Mouse (Mus musculus) left cerebral cortex, adult 9 months (tissue): ENCODE data around the gene Fam213a.
"Not testable (repeated sequence)": the region's sequence is repeated elsewhere in the genome, so short reads cannot be mapped to it uniquely, and the experiment has no call there.

Experiments used
- DNase-seq, 2 experiments: peaks; one replicate each; pipeline ENCODE4 v3.0.0; 2022; ENCODE audit warnings: low spot score in 2 of 2

Fam213a gene

DNA sequence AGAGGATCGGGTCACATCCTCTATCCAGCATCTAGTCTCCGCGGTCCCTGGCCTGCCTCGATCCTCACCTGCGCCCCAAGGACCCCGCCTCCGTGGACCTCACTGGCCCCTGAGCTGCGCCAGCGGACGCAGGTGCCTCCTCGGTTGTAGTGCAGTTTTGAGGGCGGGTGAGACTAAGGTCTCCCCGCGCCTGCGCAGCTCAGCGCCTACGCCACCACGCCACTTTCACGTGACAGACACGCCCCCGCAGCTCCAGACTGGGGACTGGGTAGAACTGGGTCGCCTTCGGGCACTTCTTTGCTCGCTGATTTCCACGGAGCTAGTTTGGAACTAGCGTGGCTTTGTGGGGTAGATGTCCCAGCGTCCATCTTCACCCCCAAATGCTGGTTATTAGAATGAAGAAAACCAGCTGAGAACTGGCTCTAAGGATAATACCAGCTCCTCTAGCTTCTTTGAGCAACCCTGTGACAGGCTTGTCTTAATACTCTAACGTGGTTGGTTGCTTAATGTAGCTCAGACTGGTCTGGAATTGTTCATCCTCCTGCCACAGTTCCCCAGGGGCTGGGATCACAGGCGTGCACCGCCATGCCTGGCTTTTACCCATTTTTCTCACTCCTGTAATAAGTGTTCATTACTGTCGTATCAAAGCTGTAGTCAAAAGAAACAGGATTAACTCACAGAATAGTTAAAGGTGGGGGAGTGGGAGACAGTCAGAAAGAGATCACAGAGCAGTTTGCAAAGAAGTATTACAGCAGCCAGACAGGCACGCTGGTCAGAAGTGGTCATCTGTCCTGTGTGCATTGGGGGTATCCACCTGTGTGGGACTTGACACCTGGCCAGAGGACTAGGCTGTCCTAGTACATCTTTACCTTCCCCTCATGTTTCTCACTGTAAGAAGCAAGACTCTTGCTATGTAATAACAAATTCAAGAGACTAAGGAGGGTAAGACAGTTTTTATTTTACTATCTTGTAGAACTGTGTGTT, at the start of gene Fam213a:
Gene Fam213a, minus strand, starts transcription at position 159 of the 984 bp plus-strand sequence.
- DNase-seq = peak; percentile 77 to 94

GRCm38 (mm10) chr14:41053190-41053589, 39.6 kb upstream of the Fam213a start:
- not testable (repeated sequence) for DNase-seq

DNA sequence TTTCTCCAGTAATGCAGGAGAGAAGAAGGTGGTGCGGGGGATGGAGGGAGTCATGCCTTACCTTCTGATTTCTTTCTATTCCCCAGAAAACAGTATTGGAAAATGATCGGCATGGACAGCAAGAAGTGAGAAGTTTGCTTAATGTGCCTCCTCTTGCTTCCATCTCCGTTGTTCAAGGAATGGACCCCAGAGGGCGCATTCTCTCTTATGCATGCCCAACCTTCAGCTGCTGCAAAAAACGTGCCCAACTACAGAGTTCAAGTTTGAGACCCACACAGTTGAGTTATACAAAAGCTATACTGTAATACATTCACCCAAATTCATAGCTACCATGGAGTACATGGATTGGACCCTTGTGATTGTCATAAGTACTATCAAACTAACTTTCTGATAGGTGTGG, 38.9 kb upstream of the Fam213a start:
- DNase-seq = no peak

DNA sequence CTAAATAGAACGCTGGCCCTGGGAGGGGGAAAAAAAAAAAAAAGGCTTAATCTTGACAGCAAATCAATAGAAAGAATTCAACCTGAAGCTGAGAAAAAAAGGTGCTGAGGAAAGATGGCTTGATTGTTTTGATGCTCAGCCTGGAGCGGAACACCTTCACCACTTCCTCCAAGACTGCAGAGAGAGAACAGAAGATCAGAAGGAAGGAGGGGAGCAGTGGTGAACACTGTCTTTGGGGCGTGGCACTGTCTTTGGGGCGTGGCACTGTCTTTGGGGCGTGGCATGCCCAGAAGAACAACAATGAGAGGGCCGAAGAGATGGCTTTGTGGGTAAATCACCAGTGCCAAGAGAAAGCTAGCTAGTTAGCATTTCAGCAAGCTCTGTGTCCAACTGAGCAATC, 36.9 kb upstream of the Fam213a start:
- DNase-seq = no peak

DNA sequence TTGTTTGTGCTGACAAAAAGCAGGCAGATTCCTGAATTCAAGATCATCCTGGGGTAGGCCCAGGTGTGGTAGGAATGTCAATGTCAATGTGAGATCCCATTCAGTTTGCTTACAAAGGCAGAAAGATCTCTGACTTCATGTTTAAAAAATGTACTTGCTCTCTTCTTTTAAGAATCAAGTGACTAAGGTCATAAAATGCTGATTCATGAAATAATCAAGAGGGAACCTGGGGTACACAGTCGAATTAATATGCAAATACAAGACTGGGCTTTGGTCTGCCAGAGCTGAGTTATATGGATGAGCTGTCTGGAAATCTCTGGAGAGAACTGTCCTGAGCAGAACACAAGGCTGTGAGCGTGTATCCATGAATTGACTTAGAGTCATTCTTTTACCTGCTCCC, 33.8 kb upstream of the Fam213a start:
- DNase-seq = no peak

DNA sequence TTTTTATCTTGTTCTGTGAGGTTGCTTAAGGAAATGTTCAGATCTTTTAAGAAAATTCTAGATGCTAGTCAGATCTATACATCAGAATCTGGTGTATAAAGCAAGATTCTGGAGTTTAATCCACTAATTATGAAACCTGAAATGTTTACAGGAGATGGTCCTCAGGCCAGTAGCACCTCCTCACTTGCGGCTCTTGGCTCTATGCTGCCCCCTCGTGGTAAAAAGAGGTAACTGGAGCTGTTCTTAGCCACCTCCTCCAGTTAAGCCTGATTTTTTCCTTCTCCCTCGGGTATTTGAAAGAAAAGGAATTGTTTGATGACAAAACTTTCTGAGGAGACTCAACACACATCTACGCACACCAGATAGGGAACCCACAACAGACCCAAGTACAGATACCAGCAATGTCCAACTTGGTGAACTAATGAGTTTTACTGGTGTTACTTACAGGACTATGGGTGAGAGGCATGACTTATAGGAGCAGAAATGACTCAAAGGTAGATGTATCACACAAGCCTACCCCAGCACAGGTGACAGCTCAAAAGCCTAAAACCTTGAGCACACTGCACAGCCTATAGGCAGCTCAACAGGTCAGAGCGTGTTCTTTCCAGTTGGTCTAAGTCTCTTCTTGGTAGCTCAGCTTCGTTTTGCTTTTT, 21.7 kb upstream of the Fam213a start:
- DNase-seq = peak in 1 of 2 experiments; percentile 69

GRCm38 (mm10) chr14:41033135-41034110, 19.8 kb upstream of the Fam213a start:
- peak; percentile 23 to 87 for DNase-seq

DNA sequence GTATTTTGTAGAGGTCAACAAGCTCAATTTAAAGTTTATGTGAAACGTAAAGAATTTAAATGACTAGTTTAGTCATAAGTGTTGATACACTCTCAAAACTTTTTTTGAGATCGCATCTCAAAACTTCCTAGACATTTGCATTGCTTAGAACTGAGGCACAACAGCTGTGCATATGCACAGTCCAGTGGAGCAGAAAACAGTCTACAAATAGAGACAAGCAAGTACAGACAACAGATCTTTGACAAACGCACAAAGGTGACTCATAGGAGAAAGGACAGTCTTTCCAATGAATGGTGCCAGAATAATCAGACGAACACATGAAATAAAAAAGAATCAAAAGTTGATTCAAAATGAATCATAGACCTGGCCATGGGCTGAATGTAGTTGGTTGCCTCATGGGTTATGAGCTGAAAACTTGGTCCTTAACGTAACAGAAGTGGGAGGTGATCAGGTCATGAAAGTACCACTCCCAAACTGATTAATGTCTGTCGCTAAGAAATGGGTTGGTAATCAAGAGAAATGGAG, 17.5 kb upstream of the Fam213a start:
- no peak for DNase-seq

- no peak for DNase-seq
These were observed 15.7 kb upstream of the Fam213a start for GRCm38 (mm10) chr14:41029303-41029702.

GRCm38 (mm10) chr14:41025594-41026284, 12.2 kb upstream of the Fam213a start:
- DNase-seq = no peak

GRCm38 (mm10) chr14:41025087-41025486, 11.5 kb upstream of the Fam213a start:
- DNase-seq = no peak

DNA sequence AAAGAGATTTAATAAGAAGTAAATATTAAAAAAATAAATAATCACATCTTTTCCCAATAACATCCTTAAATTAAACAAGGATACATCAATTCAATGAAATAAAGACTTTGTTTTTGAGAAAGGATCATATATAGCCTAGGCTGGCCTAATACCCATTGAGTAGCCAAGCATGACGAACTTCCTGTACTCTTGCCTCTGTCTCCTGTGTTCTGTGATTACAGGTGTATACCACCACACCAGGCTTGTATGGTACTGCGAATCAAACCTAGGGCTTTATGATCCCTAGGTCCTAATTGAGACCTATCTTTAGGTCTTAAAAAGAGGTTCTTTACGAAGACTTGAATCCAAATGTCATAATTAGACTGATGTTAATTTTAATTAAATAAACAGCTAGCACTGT, 7.7 kb upstream of the Fam213a start:
- DNase-seq = no peak

- no peak for DNase-seq
These were observed 3.9 kb upstream of the Fam213a start for GRCm38 (mm10) chr14:41017460-41017859.

DNA sequence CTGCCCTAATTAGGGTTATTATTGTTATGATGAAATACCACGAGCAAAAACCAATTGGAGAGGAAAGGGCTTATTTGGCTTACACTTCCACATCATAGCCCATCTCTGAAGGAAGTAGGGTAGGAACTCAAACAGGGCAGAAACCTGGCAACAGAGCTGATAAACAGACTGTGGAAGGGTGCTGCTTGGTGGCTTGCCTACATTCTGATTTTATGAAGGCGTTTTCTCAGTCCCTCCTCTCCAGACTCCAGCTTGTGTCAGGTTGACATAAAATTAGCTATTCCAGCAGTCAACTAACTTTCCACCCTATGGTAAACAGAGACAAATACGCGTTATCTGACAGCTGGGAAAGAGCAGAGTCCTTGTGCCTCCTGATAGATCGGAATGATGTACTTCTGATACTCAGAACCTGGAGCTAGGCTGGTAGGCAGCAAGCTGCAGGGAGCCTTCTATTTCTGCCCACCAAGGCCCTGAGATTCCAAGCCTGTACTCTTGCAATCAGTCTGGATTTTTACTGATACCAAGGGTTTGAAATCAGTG, 1.2 kb upstream of the Fam213a start:
- peak in 1 of 2 experiments; percentile 36 for DNase-seq

- no peak for DNase-seq
These were observed 445 bp downstream of the Fam213a start for GRCm38 (mm10) chr14:41013143-41013542.

- no peak for DNase-seq
These were observed 1.7 kb downstream of the Fam213a start for GRCm38 (mm10) chr14:41011916-41012315.

- no peak for DNase-seq
These were observed 5.5 kb downstream of the Fam213a start for GRCm38 (mm10) chr14:41008138-41008537.

GRCm38 (mm10) chr14:41007641-41008040, 5.9 kb downstream of the Fam213a start:
- DNase-seq = no peak

- no peak for DNase-seq
These were observed 6.7 kb downstream of the Fam213a start for GRCm38 (mm10) chr14:41006899-41007298.

DNA sequence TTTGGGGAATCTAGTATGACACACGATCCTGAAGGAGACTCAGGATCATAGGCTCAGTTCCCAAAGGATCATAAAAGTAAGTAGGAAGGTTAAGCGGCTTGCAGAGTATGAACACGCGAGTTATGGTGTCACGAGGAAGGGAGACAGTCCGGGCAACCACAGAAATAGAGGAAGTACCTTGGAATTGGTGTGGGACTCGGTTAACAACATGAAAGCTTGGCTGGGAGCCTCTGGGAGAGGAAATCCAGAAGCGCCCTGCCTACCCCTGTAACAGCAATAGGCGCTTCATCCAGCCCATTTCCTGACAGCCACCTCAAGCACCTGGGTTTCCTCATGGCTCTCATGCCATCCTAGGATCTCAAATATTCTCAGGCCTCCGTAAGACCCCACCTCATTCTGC, 7.3 kb downstream of the Fam213a start:
- no peak for DNase-seq
